Mouse (Mus musculus) forebrain, postnatal 0 days (tissue): ENCODE measurements around the gene Tacr2. TPM values are rescaled to one million over a fixed set of nuclear protein-coding genes. Genes with fewer than 3 reads are reported as not detected.

ENCODE experiments used
- ATAC-seq: fragments of 200-750 bp; cut with Nextera tagmentation; 2 replicates; pipeline ENCODE4 v1.8.0; 2017; ENCODE audit warnings: mild to moderate bottlenecking, moderate library complexity
- DNase-seq: peaks from one replicate; pipeline ENCODE4 v3.0.0-alpha.2; 2015
- H3K27ac ChIP-seq: fragments of 300-500 bp; sonication (generic); 2 replicates; pipeline ENCODE4 v1.5.1; 2014; ENCODE audit warnings: low read depth, mild to moderate bottlenecking, antibody characterized with exemption, low read length, moderate library complexity, mixed read lengths
- H3K27me3 ChIP-seq: fragments of 300-500 bp; sonication (generic); 2 replicates; pipeline ENCODE4 v1.6.1; 2014; ENCODE audit warnings: mild to moderate bottlenecking, low read length, mixed read lengths; ENCODE audit not compliant: insufficient read depth
- H3K36me3 ChIP-seq: fragments of 300-500 bp; sonication (generic); 2 replicates; pipeline ENCODE4 v1.6.1; 2014; ENCODE audit warnings: mild to moderate bottlenecking, moderate library complexity; ENCODE audit not compliant: insufficient read depth
- H3K4me1 ChIP-seq: fragments of 300-500 bp; sonication (generic); 2 replicates; pipeline ENCODE4 v1.6.1; 2014; ENCODE audit warnings: antibody characterized with exemption; ENCODE audit not compliant: insufficient read depth
- H3K4me2 ChIP-seq: fragments of 300-500 bp; sonication (generic); 2 replicates; pipeline ENCODE4 v1.6.1; 2014; ENCODE audit warnings: low read depth, mild to moderate bottlenecking, moderate library complexity
- H3K4me3 ChIP-seq: fragments of 300-500 bp; sonication (generic); 2 replicates; pipeline ENCODE4 v1.5.1; 2014; ENCODE audit warnings: low read depth, low read length, mixed read lengths
- H3K9ac ChIP-seq: fragments of 300-500 bp; sonication (generic); 2 replicates; pipeline ENCODE4 v1.6.1; 2014; ENCODE audit warnings: mild to moderate bottlenecking
- H3K9me3 ChIP-seq: fragments of 300-500 bp; sonication (generic); 2 replicates; pipeline ENCODE4 v1.6.1; 2016; ENCODE audit warnings: low read length
- CTCF ChIP-seq: sonication (generic); IDR thresholded peaks from 2 replicates; pipeline ENCODE4 v1.5.1; 2016; ENCODE audit warnings: antibody characterized with exemption, control low read depth, low read depth
- WGBS: fragments of 180-500 bp; shearing (Covaris S2); extraction: QIAGEN DNeasy Blood & Tissue Kit; methylation state at CpG from one replicate; pipeline ENCODE4 v1.1.7; 2014; 5-methylcytosine and 5-hydroxymethylcytosine counted together
- polyA plus RNA-seq: library from polyadenylated mRNA; unstranded; fragments of >200 nt; fragmentation: Nextera tagmentation; extraction: Ambion mirVana; gene quantifications from 2 replicates; pipeline ENCODE4 v1.2.1, GENCODE M21; 2015
- total RNA-seq: library from RNA; depleted of rRNA; stranded (reverse); fragments of >200 nt; gene quantifications from 2 replicates; pipeline ENCODE4 v1.2.3, GENCODE M21; 2014

Gene Tacr2
- total and polyA plus RNA-seq, 2 experiments from 2014 or later = not detected

- Histone ChIP-seq H3K36me3 (no peaks in the 10 kb centered on the region), H3K4me3 (no peak overlapping the region), H3K4me2 (no peak overlapping the region), H3K4me1 (no peaks in the 10 kb centered on the region), H3K27ac (no peak overlapping the region), H3K27me3 (no peaks in the 10 kb centered on the region), H3K9me3 (no peaks in the 10 kb centered on the region), H3K9ac (no peak overlapping the region)
- no peak for DNase-seq
- WGBS = 91% methylated on average over 27 of the region's 27 CpGs
- no peak for ATAC-seq
- no peak for TF ChIP-seq CTCF
Observed at GRCm38 (mm10) chr10:62252496-62253235, 428 bp downstream of the Tacr2 start.

- Histone ChIP-seq H3K27ac (no peak overlapping the region), H3K4me1 (no peaks in the 10 kb centered on the region), H3K9me3 (no peaks in the 10 kb centered on the region), H3K27me3 (no peaks in the 10 kb centered on the region), H3K4me2 (no peak overlapping the region), H3K36me3 (no peaks in the 10 kb centered on the region), H3K4me3 (no peak overlapping the region), H3K9ac (no peak overlapping the region)
- no peak for TF ChIP-seq CTCF
- ATAC-seq (no peak), DNase-seq (no peak)
- 93% methylated on average over 5 of the region's 5 CpGs for WGBS
Observed at GRCm38 (mm10) chr10:62258298-62258697, 6.1 kb downstream of the Tacr2 start.

- Histone ChIP-seq H3K27me3 (no peaks in the 10 kb centered on the region), H3K36me3 (no peaks in the 10 kb centered on the region), H3K4me1 (no peaks in the 10 kb centered on the region), H3K4me3 (no peak overlapping the region), H3K9ac (no peak overlapping the region), H3K9me3 (no peaks in the 10 kb centered on the region), H3K4me2 (no peak overlapping the region), H3K27ac (no peak overlapping the region)
- peak; percentile 70 for DNase-seq
- 19% methylated on average over 18 of the region's 18 CpGs for WGBS
- ATAC-seq = peak; percentile 93
- TF ChIP-seq CTCF = peak; percentile 80
Observed at GRCm38 (mm10) chr10:62261115-62261886, 9.1 kb downstream of the Tacr2 start.

GRCm38 (mm10) chr10:62264299-62264698 lies 12.1 kb downstream of the Tacr2 start:
- DNase-seq = no peak
- no peak for TF ChIP-seq CTCF
- Histone ChIP-seq H3K27ac (no peak overlapping the region), H3K27me3 (no peaks in the 10 kb centered on the region), H3K9ac (no peak overlapping the region), H3K36me3 (peaks cover 17% of the 10 kb centered on the region), H3K4me1 (no peaks in the 10 kb centered on the region), H3K4me3 (no peak overlapping the region), H3K9me3 (no peaks in the 10 kb centered on the region), H3K4me2 (no peak overlapping the region)
- no peak for ATAC-seq
- WGBS = 77% methylated on average over 2 of the region's 2 CpGs

GRCm38 (mm10) chr10:62269278-62269677 lies 17.0 kb downstream of the Tacr2 start:
- Histone ChIP-seq H3K27me3 (no peaks in the 10 kb centered on the region), H3K9me3 (no peaks in the 10 kb centered on the region), H3K9ac (no peak overlapping the region), H3K36me3 (peaks cover 64% of the 10 kb centered on the region), H3K4me1 (no peaks in the 10 kb centered on the region), H3K4me2 (no peak overlapping the region), H3K27ac (no peak overlapping the region), H3K4me3 (no peak overlapping the region)
- whole genome bisulfite sequencing = 89% methylated on average over 16 of the region's 16 CpGs
- ATAC-seq (no peak), DNase-seq (no peak)
- no peak for TF ChIP-seq CTCF

GRCm38 (mm10) chr10:62275235-62275634 lies 23.0 kb downstream of the Tacr2 start:
- Histone ChIP-seq H3K4me2 (no peak overlapping the region), H3K4me1 (no peaks in the 10 kb centered on the region), H3K27ac (no peak overlapping the region), H3K36me3 (peaks cover 59% of the 10 kb centered on the region), H3K9me3 (no peaks in the 10 kb centered on the region), H3K4me3 (no peak overlapping the region), H3K9ac (no peak overlapping the region), H3K27me3 (no peaks in the 10 kb centered on the region)
- ATAC-seq (no peak), DNase-seq (peak; percentile 67)
- peak; percentile 82 for TF ChIP-seq CTCF
- WGBS = 28% methylated on average over 4 of the region's 4 CpGs
